Mouse (Mus musculus) heart, embryonic 15.5 days (tissue): Measurements from ENCODE around the gene Ttc9b. TPM values are rescaled to one million over a fixed set of nuclear protein-coding genes. Genes with fewer than 3 reads are reported as not detected.
A peak's percentile ranks its signal among the peaks of the same experiment; 100 is the strongest.

Experiments used
- ATAC-seq: fragments of 200-750 bp; cut with Nextera tagmentation; replicated peaks from 2 replicates; pipeline ENCODE4 v1.8.0; 2017; ENCODE audit warnings: low read depth, moderate TSS enrichment; ENCODE audit not compliant: insufficient number of reproducible peaks, insufficient read depth, low FRiP score
- H3K27ac ChIP-seq: fragments of 300-500 bp; sonication (generic); 2 replicates; pipeline ENCODE4 v1.5.1; 2015; ENCODE audit warnings: mild to moderate bottlenecking, inconsistent platforms
- H3K27me3 ChIP-seq: fragments of 300-500 bp; sonication (generic); 2 replicates; pipeline ENCODE4 v1.6.1; 2015; ENCODE audit warnings: inconsistent platforms
- H3K36me3 ChIP-seq: fragments of 300-500 bp; sonication (generic); 2 replicates; pipeline ENCODE4 v1.6.1; 2015; ENCODE audit warnings: mild to moderate bottlenecking, inconsistent platforms
- H3K4me1 ChIP-seq: fragments of 300-500 bp; sonication (generic); replicated peaks from 2 replicates; pipeline ENCODE4 v1.6.1; 2015; ENCODE audit warnings: inconsistent platforms
- H3K4me2 ChIP-seq: fragments of 300-500 bp; sonication (generic); 2 replicates; pipeline ENCODE4 v1.6.1; 2015; ENCODE audit warnings: inconsistent platforms, mild to moderate bottlenecking, moderate library complexity
- H3K4me3 ChIP-seq: fragments of 300-500 bp; sonication (generic); 2 replicates; pipeline ENCODE4 v1.5.1; 2015; ENCODE audit warnings: mild to moderate bottlenecking, inconsistent platforms
- H3K9ac ChIP-seq: fragments of 300-500 bp; sonication (generic); 2 replicates; pipeline ENCODE4 v1.6.1; 2015; ENCODE audit warnings: mild to moderate bottlenecking, inconsistent platforms
- H3K9me3 ChIP-seq: fragments of 300-500 bp; sonication (generic); replicated peaks from 2 replicates; pipeline ENCODE4 v1.6.1; 2016; ENCODE audit warnings: inconsistent platforms
- WGBS: fragments of 180-500 bp; shearing (Covaris S2); methylation state at CpG from one replicate; pipeline ENCODE4 v1.1.7; 2015; ENCODE audit warnings: mixed read lengths; 5-methylcytosine and 5-hydroxymethylcytosine counted together
- polyA plus RNA-seq: library from polyadenylated mRNA; unstranded; fragments of >200 nt; fragmentation: Nextera tagmentation; extraction: Ambion mirVana; gene quantifications from 2 replicates; pipeline ENCODE4 v1.2.1, GENCODE M21; 2015

Gene Ttc9b
- polyA plus RNA-seq, 1 experiment from 2014 or later = not detected

DNA sequence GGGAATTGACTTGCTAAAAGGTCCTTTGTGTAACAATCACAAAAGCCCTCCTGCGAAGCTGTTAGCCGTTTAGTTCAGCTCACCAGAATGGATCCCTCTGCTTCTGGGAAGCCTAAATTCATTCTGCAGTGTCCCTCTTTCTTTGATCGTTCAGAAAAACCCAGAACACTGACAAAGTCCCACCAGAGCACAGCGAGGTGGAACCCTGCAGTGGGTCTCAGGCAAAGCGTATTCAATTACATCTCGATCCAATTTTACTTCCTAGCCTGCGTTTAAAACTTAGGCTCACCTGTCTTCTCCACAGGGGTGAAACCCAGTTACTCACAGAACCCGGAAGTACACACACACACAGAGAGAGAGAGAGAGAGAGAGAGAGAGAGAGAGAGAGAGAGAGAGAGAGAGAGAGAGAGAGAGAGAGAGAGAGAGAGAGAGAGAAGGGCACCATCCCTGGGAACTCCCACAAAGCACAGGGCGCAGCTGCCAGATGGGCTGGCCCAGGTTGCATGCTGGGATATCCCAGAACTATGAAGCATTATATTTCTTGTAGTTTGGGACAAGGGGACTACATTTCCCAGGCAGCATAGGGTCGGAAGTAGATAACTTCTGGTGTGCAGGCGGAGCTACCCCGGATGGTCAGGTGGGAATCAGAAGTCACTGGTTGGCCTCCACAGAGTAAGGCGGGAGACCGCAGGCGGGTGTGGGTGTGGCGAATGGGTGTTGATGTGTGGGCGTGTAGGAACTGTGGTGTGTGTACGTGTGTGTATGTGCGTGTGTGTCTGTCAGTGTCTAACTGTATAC lies 35.3 kb downstream of the Ttc9b start, which contains the start of gene Zfp607b:
TSS of gene Zfp607b (plus strand) at position 526 of the 798 bp plus-strand sequence.
- under 1% methylated on average over 19 of the region's 19 CpGs for WGBS
- peaks cover 8% of the 10 kb centered on the region; the same call in 1 of the 2 replicates for H3K27me3 ChIP-seq
- no peaks in the 10 kb centered on the region for H3K36me3 ChIP-seq
- H3K9me3 ChIP-seq = no peaks in the 10 kb centered on the region
- H3K9ac ChIP-seq = peak within 1 kb of the TSS; percentile 50
- peak within 1 kb of the TSS; percentile 65 for H3K4me2 ChIP-seq
- peak; percentile 100 for ATAC-seq
- peak within 1 kb of the TSS; percentile 35 for H3K27ac ChIP-seq
- peak within 1 kb of the TSS; percentile 45 for H3K4me3 ChIP-seq
- peaks cover 17% of the 10 kb centered on the region for H3K4me1 ChIP-seq

DNA sequence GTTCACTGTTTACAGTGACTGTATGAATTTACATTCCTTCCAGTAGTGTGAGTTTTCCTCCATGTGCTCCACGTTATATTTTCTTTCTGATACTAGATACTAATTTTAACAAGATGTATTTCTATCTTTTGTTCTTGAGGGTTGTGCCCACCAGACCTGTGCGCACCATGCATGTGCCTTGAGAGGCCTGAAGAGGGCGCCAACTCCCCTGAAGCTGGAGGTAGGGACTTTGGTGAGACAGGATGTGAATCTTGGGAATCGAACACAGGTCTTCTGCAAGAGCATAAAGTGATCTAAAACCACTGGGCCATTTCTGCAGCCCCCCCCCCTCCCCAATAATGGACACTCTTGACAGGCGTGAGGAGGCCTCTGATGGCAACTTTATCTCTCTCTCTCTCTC lies 37.4 kb downstream of the Ttc9b start:
- no peak for ATAC-seq
- H3K4me1 ChIP-seq = peaks cover 12% of the 10 kb centered on the region
- no peak overlapping the region for H3K27ac ChIP-seq
- H3K9me3 ChIP-seq = no peaks in the 10 kb centered on the region
- no peak overlapping the region for H3K4me3 ChIP-seq
- H3K36me3 ChIP-seq = no peaks in the 10 kb centered on the region
- no peak overlapping the region for H3K4me2 ChIP-seq
- WGBS = 30% methylated on average over 5 of the region's 5 CpGs
- no peak overlapping the region for H3K9ac ChIP-seq
- H3K27me3 ChIP-seq = no peaks in the 10 kb centered on the region

DNA sequence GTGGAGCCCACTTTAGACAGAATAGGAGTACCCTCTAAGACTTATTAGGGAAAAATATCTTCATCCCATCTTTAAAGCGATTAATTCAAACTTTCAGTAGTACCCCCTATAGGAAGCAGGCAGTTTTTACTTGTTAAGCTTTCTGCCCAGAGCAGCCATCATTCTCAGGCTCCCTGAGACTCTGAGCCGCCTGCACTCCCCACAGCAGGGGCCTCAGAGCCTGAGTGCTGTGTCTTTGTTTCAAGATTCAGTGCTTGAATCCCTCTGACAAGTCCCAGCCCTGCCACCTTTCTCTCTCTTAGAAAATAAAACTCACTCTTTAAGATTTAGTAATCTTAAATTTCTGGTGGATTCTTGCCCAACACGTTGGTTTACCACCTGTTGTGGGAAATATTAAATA lies 43.0 kb downstream of the Ttc9b start:
- no peak overlapping the region for H3K4me2 ChIP-seq
- no peaks in the 10 kb centered on the region for H3K36me3 ChIP-seq
- no peaks in the 10 kb centered on the region for H3K27me3 ChIP-seq
- no peak overlapping the region for H3K27ac ChIP-seq
- WGBS = 44% methylated on average over 3 of the region's 3 CpGs
- H3K4me3 ChIP-seq = no peak overlapping the region
- no peaks in the 10 kb centered on the region for H3K9me3 ChIP-seq
- no peak overlapping the region for H3K9ac ChIP-seq
- no peak for ATAC-seq
- H3K4me1 ChIP-seq = no peaks in the 10 kb centered on the region

Other genes starting within 250 kb of the Ttc9b start
- 0.11 and 0.39 TPM in 2 replicates for gene Sptbn4, start 206.2 kb upstream of the Ttc9b start, polyA plus RNA-seq
- 51.4 and 67.5 TPM in 2 replicates for gene Blvrb, start 205.9 kb upstream of the Ttc9b start, polyA plus RNA-seq
- 19.0 and 21.9 TPM in 2 replicates for gene Sertad3, start 180.1 kb upstream of the Ttc9b start, polyA plus RNA-seq
- 34.9 and 37.2 TPM in 2 replicates for gene Sertad1, start 167.0 kb upstream of the Ttc9b start, polyA plus RNA-seq
- 1.7 and 3.0 TPM in 2 replicates for gene Prx, start 154.6 kb upstream of the Ttc9b start, polyA plus RNA-seq
- 0.29 TPM in 2 replicates for gene Hipk4, start 130.6 kb upstream of the Ttc9b start, polyA plus RNA-seq
- gene Pld3, start 100.7 kb upstream of the Ttc9b start, polyA plus RNA-seq = 49.3 and 73.2 TPM in 2 replicates
- gene 2310022A10Rik, start 100.7 kb upstream of the Ttc9b start, polyA plus RNA-seq = 36.9 and 39.1 TPM in 2 replicates
- gene Akt2, start 62.4 kb upstream of the Ttc9b start, polyA plus RNA-seq = 69.3 and 80.4 TPM in 2 replicates
- 3.7 and 4.5 TPM in 2 replicates for gene Map3k10, start 20.7 kb downstream of the Ttc9b start, polyA plus RNA-seq
- 2.0 and 2.9 TPM in 2 replicates for gene Zfp607b, start 35.4 kb downstream of the Ttc9b start, polyA plus RNA-seq
- 15.4 and 21.9 TPM in 2 replicates for gene Zfp60, start 77.5 kb downstream of the Ttc9b start, polyA plus RNA-seq
- 0.99 and 1.1 TPM in 2 replicates for gene Zfp626, start 153.3 kb downstream of the Ttc9b start, polyA plus RNA-seq
- 4.6 and 5.4 TPM in 2 replicates for gene Zfp59, start 184.7 kb downstream of the Ttc9b start, polyA plus RNA-seq
- 3.4 and 3.8 TPM in 2 replicates for gene Zfp607a, start 203.6 kb downstream of the Ttc9b start, polyA plus RNA-seq